Mouse (Mus musculus) urinary bladder, postnatal 4 days (tissue): ENCODE data around the gene Hrh2.

Source experiments
- DNase-seq, 2 experiments: peaks; one replicate each; pipeline ENCODE4 v3.0.0; 2021 to 2022; ENCODE audit warnings: low spot score in 2 of 2

The Hrh2 gene

DNA sequence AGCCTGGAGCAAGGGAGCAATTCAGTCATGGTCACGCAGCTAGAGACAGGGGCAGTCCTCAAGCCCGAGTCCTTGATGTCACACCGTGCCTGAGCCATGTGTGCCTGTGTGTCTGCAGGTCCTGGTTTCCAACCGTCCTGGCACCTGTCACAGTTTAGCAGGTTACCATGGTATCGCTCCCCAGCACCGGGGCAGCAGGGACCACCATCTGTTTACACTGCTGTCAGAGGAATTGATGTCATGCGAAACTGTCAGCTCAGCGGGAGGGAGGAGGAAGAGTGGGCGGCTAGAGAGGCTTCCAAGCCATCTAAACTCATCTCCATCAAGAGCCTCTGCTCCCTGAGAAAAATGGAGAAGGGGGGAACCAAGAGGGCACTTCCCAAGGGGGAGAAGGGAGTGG, 74.5 kb downstream of the Hrh2 start:
- DNase-seq, result no peak

DNA sequence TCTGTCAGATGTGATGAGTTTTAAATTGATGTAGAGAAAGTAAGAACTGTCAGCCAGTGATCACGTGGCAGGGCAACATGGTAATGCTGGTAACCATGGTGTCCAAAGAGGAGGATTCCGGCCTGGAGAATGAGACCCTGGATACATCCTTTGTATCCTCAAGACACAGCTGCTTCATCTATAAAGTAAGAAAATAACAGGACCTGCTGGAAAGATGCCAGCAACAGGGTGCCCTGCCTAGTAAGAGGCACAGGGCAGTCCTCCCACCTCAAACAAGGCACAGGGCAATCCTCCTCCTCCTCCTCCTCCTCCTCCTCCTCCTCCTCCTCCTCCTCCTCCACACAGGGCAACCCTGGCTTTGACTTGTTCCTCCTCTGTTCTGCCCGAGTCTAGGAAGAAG, 77.2 kb downstream of the Hrh2 start:
- DNase-seq, result no peak

DNA sequence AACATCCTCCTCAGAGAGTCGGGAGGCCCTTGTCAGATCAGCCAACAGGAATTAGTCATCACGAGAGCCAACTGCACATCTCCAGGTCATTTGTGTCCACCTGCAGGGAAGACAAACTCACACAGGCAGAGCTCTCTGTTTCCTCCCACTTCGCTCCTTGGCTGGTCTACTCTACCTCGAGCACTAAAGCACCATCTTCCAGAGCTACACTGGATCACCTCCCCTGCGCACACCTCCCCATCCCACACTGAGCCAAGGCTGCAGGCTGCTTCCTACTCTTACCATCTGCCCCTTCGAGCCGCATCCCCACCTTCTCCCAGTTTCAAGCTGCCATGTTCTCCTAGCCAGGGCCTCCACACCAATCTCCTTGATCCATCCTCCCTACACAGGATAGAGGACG, 77.7 kb downstream of the Hrh2 start:
- DNase-seq, result no peak

DNA sequence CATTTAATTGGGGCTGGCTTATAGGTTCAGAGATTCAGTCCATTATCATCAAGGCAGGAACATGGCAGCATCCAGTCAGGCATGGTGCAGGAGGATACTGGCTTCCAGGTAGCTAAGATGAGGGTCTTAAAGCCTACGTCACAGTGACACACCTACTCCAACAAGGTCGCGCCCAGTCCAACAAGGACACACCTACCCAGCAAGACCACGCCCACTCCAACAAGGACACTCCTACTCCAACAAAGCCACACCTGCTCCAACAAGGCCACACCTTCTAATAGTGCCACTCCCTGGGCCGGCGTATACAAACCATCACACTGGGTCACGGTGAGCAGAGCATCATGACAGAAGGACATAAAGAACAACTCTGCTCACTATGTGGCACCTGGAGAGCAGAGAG, 80.1 kb downstream of the Hrh2 start:
- no peak for DNase-seq

DNA sequence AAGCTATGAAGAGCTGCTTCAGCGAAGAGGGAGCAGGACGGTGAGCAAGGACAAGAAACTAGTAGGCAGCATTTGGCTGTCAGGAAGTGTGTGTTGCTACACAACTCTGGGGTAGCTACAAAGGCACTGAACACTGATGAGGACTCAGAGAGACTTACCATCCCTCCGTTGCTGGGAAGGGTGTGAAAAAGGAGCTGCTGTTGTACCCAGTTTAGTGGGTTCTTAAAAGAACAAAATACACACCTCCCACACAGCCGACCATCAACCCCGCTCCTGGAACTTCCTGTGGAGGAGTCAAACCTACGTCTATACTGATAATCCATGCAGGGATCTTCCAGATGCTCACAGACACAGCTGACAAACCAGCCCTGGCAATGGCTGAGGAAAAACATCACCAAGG, 85.5 kb downstream of the Hrh2 start:
- no peak for DNase-seq

DNA sequence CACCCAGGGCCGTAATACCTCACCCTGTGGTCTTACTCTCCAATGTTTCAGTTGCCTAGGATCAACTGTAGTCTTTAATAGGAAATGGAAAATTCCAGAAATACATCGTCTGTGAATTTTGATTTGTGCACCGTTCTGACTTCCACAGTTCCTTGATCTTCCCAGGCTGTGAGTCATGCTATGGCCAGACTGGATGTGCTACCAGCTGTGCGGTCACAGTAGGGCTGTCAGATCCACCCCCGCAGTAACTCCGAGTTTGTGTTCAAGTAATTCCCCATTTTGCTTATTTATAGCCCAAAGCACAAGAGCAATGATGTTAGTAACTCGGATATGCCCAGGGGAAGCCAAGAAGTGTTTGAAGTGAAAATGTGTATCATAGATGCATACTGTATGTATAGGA, 88.4 kb downstream of the Hrh2 start:
- DNase-seq, result no peak

DNA sequence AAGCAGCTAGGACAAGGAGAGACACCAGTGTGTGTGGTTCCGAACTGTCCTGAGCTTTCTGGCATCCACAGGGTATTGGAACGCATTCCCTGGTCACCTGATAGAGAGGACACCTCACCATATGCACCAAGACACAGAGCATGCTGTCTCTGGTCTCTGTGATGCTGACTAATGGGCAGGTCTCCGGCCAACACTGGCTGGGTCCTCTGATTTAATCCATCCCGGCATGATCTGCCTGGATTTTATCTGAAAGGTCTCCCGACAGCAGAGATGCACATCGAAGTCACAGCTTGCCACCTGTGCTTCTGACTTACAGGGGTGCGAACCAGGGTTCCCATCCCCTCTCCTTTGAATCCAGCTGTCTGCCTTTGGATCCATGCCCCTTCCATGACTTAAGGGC, 89.2 kb downstream of the Hrh2 start:
- no peak for DNase-seq

DNA sequence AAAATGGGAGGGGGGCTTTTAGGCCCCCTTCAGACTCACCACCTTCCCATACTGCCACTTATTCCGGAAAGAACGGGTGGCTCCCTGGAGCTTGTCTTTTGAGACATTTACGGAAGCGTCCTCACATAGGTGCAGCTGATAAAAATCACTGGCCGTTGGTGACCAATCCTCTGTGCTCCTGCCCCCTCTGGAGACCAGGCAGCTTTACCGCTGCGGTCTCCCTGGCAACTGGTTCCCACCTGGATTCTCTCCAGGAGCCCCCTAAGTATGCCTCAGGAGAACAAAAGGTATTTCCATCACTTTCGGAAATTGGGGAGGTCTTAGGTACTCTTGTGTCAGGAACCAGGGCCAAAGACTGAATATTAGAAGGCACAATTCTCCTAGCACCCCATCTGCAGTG, 89.7 kb downstream of the Hrh2 start:
- no peak for DNase-seq

DNA sequence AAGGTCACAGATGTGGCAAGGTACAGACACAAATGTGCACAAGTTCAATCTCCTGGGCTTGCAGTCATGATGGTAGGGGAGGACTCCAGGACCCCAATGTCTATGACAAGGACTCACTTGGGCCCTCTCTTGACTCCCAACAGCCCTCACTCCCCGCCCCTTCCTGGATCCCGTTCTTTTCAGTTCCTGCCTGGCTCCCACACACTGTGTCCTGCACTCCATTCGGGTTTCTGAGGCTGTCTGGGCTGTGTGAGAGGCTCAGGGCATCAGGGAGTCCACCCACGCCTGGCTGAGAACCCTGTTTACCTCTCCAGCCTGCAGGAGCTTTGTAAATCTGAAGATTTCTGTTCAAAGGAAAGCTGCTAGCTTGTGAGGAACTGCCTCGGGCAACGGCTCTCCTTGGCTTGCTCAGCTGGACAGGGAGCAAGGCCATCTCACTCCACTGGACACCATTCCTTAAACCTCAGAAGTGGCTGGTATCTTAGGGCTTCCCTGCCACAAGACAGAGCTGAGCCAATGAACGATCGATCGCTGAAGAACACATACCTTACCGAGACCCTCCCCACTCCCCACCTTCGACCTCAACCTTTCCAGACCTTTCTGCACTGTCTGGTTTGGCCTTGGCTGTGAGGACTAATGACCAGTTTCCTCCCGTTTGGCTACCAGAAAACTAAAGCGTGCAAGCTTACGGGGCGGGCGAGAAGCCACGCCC, 90.4 kb downstream of the Hrh2 start:
- no peak for DNase-seq

DNA sequence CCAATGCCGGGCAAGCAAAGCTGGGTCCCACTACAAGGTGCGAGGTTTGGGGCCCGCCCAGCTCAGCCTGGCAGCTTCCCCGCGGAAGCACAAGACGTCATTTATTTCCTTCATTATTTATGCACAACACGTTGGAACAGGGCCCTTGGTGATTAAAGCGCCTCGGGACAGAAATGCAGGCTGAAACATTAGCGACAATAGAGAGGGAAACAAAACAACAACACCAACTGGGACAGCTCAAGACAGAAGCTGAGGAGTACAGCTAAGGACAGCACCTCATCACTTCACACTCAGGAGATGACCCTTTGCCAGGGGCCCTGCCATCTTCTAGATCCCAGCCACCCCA, 90.9 kb downstream of the Hrh2 start:
- DNase-seq, result no peak
